In the genomic region with DNA sequence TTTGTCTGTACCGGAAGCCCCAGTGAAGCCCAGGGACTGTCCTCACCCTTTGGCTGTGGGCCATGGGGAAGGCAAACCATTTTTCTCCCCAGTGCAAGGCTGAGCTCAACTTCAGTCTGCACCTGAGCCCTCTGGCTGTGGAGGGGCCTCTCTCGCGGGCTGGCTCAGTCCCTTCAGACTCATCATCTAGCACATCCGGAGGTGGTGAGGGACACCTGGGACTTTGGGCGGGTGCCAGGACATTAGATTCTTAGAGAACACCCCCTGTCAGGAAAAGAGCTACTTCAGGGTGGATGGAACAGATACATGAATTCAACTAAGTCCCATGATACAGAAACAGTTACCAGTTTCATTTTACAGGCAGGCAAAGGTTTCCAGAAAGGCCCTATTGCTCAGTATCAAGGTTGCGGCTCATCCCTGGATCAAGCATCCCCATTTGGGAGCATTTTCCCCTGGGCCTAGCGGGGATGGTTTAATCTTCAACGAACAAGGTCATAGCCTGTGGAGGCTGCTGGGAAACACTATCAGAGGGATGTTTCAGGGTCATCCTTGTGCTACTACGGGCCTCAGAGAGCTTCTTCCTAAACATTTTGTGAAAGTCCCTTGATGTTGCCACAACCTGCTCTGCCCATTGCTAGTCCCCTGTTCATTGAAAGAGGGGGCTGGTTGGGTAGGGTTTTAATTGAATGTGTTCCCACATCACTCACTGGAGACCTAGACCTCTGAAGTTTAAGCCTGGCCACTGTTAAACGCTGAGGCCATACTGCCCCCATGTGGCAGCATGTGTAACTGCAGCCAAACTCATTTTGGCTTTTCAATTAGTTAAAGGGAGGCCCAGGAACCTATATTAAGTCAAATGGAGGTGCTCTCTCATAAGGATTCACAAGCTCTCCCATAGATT, we compare ENCODE assay signal across 10 mouse cellular contexts. TPM values are rescaled to one million over a fixed set of nuclear protein-coding genes. Genes with fewer than 3 reads are reported as not detected.
DNase-seq lines count a peak whose midpoint lies in the region; ATAC-seq and TF ChIP-seq lines count a peak whose summit lies in the region.
"Had no signal": no experiment of that assay in that cellular context is flagged by ENCODE, and none has a peak within 500 bp of the region (broad histone marks: within the 10 kb centered on the region; RNA-seq: fewer than 3 reads in every experiment).

No protein-coding gene starts in this region.

- no peak overlapping the region for H3K4me2 ChIP-seq in limb, embryonic 13.5 days (replicated peaks)
- no peak overlapping the region for H3K4me2 ChIP-seq in neural tube, embryonic 11.5 days (ENCODE audit: low read depth)
- H3K4me2 ChIP-seq: embryonic facial prominence, embryonic 13.5 days; limb, embryonic 15.5 days had no signal

- no peak overlapping the region for H3K27ac ChIP-seq in layer of hippocampus, adult 2 months
- peak overlapping the region; percentile 33; the same call in 1 of the 2 replicates for H3K27ac ChIP-seq in limb, embryonic 13.5 days
- H3K27ac ChIP-seq in neural tube, embryonic 11.5 days (ENCODE audit: low read depth, low read length): no peak overlapping the region
- H3K27ac ChIP-seq: embryonic facial prominence, embryonic 13.5 days; limb, embryonic 15.5 days had no signal

- H3K9ac ChIP-seq in limb, embryonic 13.5 days: peak overlapping the region; percentile 13; the same call in 1 of the 2 replicates
- no peak overlapping the region for H3K9ac ChIP-seq in neural tube, embryonic 11.5 days (ENCODE audit: low read length)
- H3K9ac ChIP-seq: embryonic facial prominence, embryonic 13.5 days; limb, embryonic 15.5 days had no signal

- H3K27me3 ChIP-seq in limb, embryonic 13.5 days: no peaks in the 10 kb centered on the region
- no peaks in the 10 kb centered on the region for H3K27me3 ChIP-seq in neural tube, embryonic 11.5 days (ENCODE audit: control insufficient read depth, insufficient read depth, low read length)
- H3K27me3 ChIP-seq: embryonic facial prominence, embryonic 13.5 days; limb, embryonic 15.5 days had no signal

- peak; percentile 76 for ATAC-seq in granulocyte monocyte progenitor cell, adult 5-6 weeks (replicated peaks; ENCODE audit: poor library complexity, severe bottlenecking)
- no peak for ATAC-seq in limb, embryonic 13.5 days (ENCODE audit: low FRiP score, low read depth)
- no peak for ATAC-seq in neural tube, embryonic 11.5 days (ENCODE audit: insufficient read depth, low FRiP score, low TSS enrichment)
- no peak for ATAC-seq in monocyte, adult 5-6 weeks (replicated peaks; ENCODE audit: insufficient number of reproducible peaks, low FRiP score, low TSS enrichment, poor library complexity, severe bottlenecking)

- H3K4me3 ChIP-seq in layer of hippocampus, adult 2 months: no peak overlapping the region
- no peak overlapping the region for H3K4me3 ChIP-seq in limb, embryonic 13.5 days
- no peak overlapping the region for H3K4me3 ChIP-seq in neural tube, embryonic 11.5 days (ENCODE audit: low read depth, low read length)
- H3K4me3 ChIP-seq: embryonic facial prominence, embryonic 13.5 days; limb, embryonic 15.5 days had no signal

- peak in 1 of 2 experiments; percentile 70 for DNase-seq in layer of hippocampus, adult 2 months (ENCODE audit: low spot score in 2 of 2)
- no peak for DNase-seq in layer of hippocampus, adult 9-11 months
- peak; percentile 77 for DNase-seq in ES-CJ7 (ENCODE audit: low read depth, low spot score)
- peak; percentile 75 for DNase-seq in cerebellum, adult 9-10 months
- DNase-seq in neural tube, embryonic 11.5 days (ENCODE audit: low spot score): peak; percentile 61

- H3K4me1 ChIP-seq in limb, embryonic 13.5 days: peaks cover 8% of the 10 kb centered on the region; the same call in 1 of the 2 replicates
- no peaks in the 10 kb centered on the region for H3K4me1 ChIP-seq in neural tube, embryonic 11.5 days (ENCODE audit: control insufficient read depth, insufficient read depth, low read length)

- 57% methylated on average over 10 of the region's 10 CpGs for whole genome bisulfite sequencing in limb, embryonic 13.5 days
- WGBS in neural tube, embryonic 11.5 days: 57% methylated on average over 10 of the region's 10 CpGs

- peaks cover 50% of the 10 kb centered on the region for H3K36me3 ChIP-seq in limb, embryonic 13.5 days
- H3K36me3 ChIP-seq in neural tube, embryonic 11.5 days (ENCODE audit: control insufficient read depth, insufficient read depth, low read length): peaks cover 7% of the 10 kb centered on the region

- peak; percentile 98 for TF ChIP-seq CTCF in layer of hippocampus, adult 2 months (conservative IDR thresholded peaks at IDR 0.05)

- no peaks in the 10 kb centered on the region for H3K9me3 ChIP-seq in limb, embryonic 13.5 days
- H3K9me3 ChIP-seq in neural tube, embryonic 11.5 days (ENCODE audit: control insufficient read depth, low read length): no peaks in the 10 kb centered on the region
- H3K9me3 ChIP-seq: embryonic facial prominence, embryonic 13.5 days; limb, embryonic 15.5 days had no signal

RNA-seq across cellular contexts. Expression of a gene that starts 20.1 kb away (rescaled TPM):
- 10 to 100 TPM; 72.5 to 79.3 TPM for total RNA-seq in layer of hippocampus, adult 2 months (2021)
- not detected in 2 replicates for total RNA-seq in granulocyte monocyte progenitor cell, adult 5-6 weeks (2014; fragmentation: Nextera tagmentation)
- 0.09 TPM in 1 of 2 replicates, not detected in the other for total RNA-seq in granulocyte monocyte progenitor cell, adult 5-6 weeks (2017)
- 129 and 140 TPM in 2 replicates for polyA plus RNA-seq in limb, embryonic 13.5 days (2015; fragmentation: Nextera tagmentation; extraction: Ambion mirVana)
- polyA plus RNA-seq in neural tube, embryonic 11.5 days (2014; fragmentation: Nextera tagmentation; extraction: Ambion mirVana): 65.4 and 68.5 TPM in 2 replicates
- total RNA-seq in monocyte, adult 5-6 weeks (2017): 0.19 to 0.64 TPM in 2 of 3 replicates, not detected in the other

RNA-seq across cellular contexts. Expression of a gene that starts 30.3 kb away (rescaled TPM):
- 10 to 100 TPM; 43.6 to 44.2 TPM for total RNA-seq in layer of hippocampus, adult 2 months (2021)
- total RNA-seq in granulocyte monocyte progenitor cell, adult 5-6 weeks (2014; fragmentation: Nextera tagmentation): not detected in 2 replicates
- not detected in 2 replicates for total RNA-seq in granulocyte monocyte progenitor cell, adult 5-6 weeks (2017)
- polyA plus RNA-seq in limb, embryonic 13.5 days (2015; fragmentation: Nextera tagmentation; extraction: Ambion mirVana): 344 and 367 TPM in 2 replicates
- polyA plus RNA-seq in neural tube, embryonic 11.5 days (2014; fragmentation: Nextera tagmentation; extraction: Ambion mirVana): 403 and 422 TPM in 2 replicates
- total RNA-seq in monocyte, adult 5-6 weeks (2017): not detected in 3 replicates

Comparison
In these comparisons a context has a peak if more than half of its experiments do, and no peak if none do; other contexts are left out.
1. RNA of a gene that starts 20.1 kb away (total RNA-seq): 72.5 to 79.3 TPM in layer of hippocampus, adult 2 months; 0.19 to 0.64 TPM in monocyte, adult 5-6 weeks and 0.09 TPM in granulocyte monocyte progenitor cell, adult 5-6 weeks; every median in the first group is over 10 times any median in the second.
2. RNA of a gene that starts 30.3 kb away (total RNA-seq): 43.6 to 44.2 TPM in layer of hippocampus, adult 2 months; not detected in granulocyte monocyte progenitor cell, adult 5-6 weeks and not detected in monocyte, adult 5-6 weeks; every median in the first group is over 10 times any median in the second.